Mouse (Mus musculus) forebrain, embryonic 10.5 days (tissue): Measurements from ENCODE around the gene Rps6kb2. TPM values are rescaled to one million over a fixed set of nuclear protein-coding genes. Genes with fewer than 3 reads are reported as not detected.
A peak's percentile ranks its signal among the peaks of the same experiment; 100 is the strongest.

Experiments used
- DNase-seq: peaks from one replicate; pipeline ENCODE4 v3.0.0-alpha.2; 2017; ENCODE audit warnings: low spot score; ENCODE audit errors: extremely low spot score
- H3K27ac ChIP-seq: fragments of 300-500 bp; sonication (generic); 2 replicates; pipeline ENCODE4 v1.5.1; 2016; ENCODE audit warnings: mild to moderate bottlenecking
- H3K27me3 ChIP-seq: fragments of 300-500 bp; sonication (generic); 2 replicates; pipeline ENCODE4 v1.6.1; 2016; ENCODE audit warnings: mild to moderate bottlenecking; ENCODE audit not compliant: poor library complexity, severe bottlenecking
- H3K36me3 ChIP-seq: fragments of 300-500 bp; sonication (generic); replicated peaks from 2 replicates; pipeline ENCODE4 v1.6.1; 2016; ENCODE audit warnings: mild to moderate bottlenecking, moderate library complexity
- H3K4me1 ChIP-seq: fragments of 300-500 bp; sonication (generic); 2 replicates; pipeline ENCODE4 v1.6.1; 2016
- H3K4me3 ChIP-seq: fragments of 300-500 bp; sonication (generic); 2 replicates; pipeline ENCODE4 v1.5.1; 2016; ENCODE audit warnings: mild to moderate bottlenecking, moderate library complexity
- H3K9me3 ChIP-seq: fragments of 300-500 bp; sonication (generic); 2 replicates; pipeline ENCODE4 v1.6.1; 2016; ENCODE audit warnings: mild to moderate bottlenecking, moderate library complexity
- WGBS: fragments of 180-500 bp; shearing (Covaris S2); methylation state at CpG from one replicate; pipeline ENCODE4 v1.1.7; 2016; 5-methylcytosine and 5-hydroxymethylcytosine counted together
- polyA plus RNA-seq: library from polyadenylated mRNA; unstranded; fragments of >200 nt; fragmentation: Nextera tagmentation; extraction: Ambion mirVana; gene quantifications from 2 replicates; pipeline ENCODE4 v1.2.1, GENCODE M21; 2016

The Rps6kb2 gene
- polyA plus RNA-seq = 59.7 TPM in 2 replicates

DNA sequence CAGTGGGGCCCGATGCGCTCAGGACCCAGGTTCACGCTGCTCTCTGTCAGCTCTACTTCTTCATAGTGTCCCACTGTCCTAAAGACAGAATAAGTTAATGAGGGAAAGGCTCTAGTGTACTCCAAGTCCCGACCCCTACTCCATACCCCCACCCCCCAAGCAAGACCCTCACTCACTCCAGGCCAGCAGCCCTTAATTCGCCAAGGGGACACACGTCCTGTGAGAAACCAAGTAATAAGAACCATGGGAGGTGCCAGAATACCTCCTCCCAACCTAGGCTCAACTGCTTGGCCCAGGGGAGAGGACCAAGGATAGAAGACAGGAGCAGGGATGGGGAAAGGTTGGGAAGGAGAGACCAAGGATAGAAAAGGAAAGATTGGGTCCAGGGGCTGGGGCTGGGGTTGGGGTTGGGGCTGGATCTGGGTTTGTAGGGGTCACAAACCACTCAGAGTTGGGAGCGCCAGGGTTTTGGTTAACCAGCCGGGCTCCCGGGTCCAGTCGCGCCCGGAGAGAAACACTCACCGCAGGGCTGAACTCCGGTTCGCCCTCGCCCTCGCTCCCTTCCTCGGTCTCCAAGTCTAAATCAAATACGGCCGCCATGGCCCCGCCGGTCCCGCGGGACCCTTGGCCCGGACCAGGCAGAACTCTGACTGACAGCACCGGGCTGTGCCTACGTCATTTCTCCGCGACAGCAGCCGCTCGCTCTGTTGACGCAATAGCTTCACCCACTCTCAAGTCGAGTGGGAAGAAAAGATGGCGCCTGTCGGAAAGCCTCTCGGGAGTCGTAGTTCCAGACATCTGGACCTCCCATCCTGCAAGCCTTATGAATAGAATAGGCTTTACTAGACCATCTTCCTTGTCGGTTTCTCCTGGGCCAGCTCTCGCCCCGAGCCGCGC is at the start of gene Rps6kb2:
Gene Rps6kb2, minus strand, starts transcription at position 709 of the 897 bp plus-strand sequence.
- peaks cover 36% of the 10 kb centered on the region for H3K36me3 ChIP-seq
- 6% methylated on average over 42 of the region's 42 CpGs for WGBS
- peaks cover 17% of the 10 kb centered on the region for H3K4me1 ChIP-seq
- peak; percentile 95 for DNase-seq
- peak within 1 kb of the TSS; percentile 75 for H3K4me3 ChIP-seq
- peak within 1 kb of the TSS; percentile 84 for H3K27ac ChIP-seq
- H3K27me3 ChIP-seq = no peaks in the 10 kb centered on the region
- no peaks in the 10 kb centered on the region for H3K9me3 ChIP-seq

DNA sequence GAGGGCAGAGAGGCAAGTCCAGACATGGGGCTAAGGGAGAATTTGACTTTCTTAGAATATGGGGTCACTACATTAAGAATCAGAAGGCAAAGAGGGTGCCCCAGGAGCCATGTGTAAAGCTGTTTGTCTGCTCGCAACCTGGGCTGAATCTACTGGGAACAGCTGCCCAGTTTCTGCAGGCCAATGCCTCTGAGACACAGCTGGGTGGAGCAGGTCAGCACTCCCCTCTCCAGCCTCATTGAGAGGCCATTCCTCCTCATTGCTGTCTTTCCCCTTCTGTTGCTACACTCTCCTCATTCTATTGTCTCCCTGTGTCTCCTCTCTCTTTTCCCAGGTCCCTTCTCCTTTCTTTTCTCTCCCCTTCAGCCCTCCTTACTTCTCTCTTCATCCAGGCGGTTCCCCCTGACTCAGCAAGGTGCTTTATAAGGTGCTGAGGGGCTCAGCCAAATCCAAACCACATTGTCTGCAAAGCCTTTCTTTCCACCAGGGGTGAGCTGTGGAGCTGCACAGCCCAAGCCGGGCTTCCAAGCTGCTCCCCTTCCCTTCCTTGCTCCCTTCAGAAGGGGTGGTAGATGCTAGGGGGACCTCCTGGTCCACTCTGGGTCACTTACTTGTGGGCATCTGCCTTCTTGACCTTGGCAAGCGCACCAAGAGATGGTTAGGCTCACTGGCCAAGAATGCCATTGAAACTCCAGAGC is 48.9 kb upstream of the Rps6kb2 start:
- Histone ChIP-seq H3K4me3 (no peak overlapping the region), H3K4me1 (peaks cover 58% of the 10 kb centered on the region)
- 17% methylated on average over 4 of the region's 4 CpGs for WGBS

DNA sequence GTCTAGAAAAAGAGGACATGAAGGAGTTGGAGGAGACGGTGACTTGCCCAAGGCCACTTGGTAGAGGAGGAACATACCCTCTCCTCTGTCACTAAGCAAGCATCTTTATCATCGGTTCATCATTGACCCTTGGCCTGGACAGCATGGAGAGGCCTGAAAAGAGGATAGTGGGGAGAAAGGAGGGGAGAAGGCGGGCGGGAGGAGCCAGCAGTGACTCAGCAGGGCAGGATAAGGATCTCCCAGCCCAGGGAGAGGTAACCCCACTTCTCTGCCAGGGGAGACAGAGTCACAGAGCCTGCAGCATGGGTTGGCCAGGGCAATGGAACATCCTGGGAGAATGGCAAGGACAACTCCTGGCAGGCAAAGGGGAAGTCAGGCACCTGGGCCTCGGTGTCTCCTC is 45.4 kb upstream of the Rps6kb2 start:
- H3K4me1 ChIP-seq = peaks cover 23% of the 10 kb centered on the region
- H3K36me3 ChIP-seq = no peaks in the 10 kb centered on the region
- H3K27ac ChIP-seq = no peak overlapping the region
- no peaks in the 10 kb centered on the region for H3K9me3 ChIP-seq
- no peak overlapping the region for H3K4me3 ChIP-seq
- peaks cover 70% of the 10 kb centered on the region for H3K27me3 ChIP-seq
- WGBS = 71% methylated on average over 5 of the region's 5 CpGs
- no peak for DNase-seq

More for the DNA sequence above, 48.9 kb upstream of the Rps6kb2 start:
- DNase-seq = no peak
- H3K27ac ChIP-seq = peak overlapping the region; percentile 25
- no peaks in the 10 kb centered on the region for H3K9me3 ChIP-seq
- peaks cover 84% of the 10 kb centered on the region for H3K27me3 ChIP-seq
- H3K36me3 ChIP-seq = no peaks in the 10 kb centered on the region

DNA sequence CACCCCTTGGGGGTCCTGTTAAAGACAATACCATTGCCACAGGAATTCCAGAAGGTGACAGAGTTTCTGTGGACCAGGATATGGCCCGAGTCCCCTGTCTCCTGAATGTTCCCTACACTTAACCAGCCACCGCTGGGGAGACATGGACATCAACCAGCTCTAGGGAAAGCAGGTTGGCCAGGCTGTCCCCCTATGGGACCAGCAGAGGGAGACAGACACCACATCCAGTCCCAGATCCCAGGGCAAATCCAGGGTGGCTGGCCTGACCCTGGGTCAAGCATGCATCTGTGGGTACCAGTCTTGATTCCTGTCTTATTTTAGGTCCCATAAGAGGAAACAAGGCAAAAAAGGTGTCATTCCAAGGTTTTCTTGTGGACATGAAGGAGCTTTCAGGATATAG is 43.8 kb upstream of the Rps6kb2 start:
- Histone ChIP-seq H3K27ac (no peak overlapping the region), H3K4me1 (peaks cover 17% of the 10 kb centered on the region), H3K9me3 (no peaks in the 10 kb centered on the region), H3K27me3 (peaks cover 66% of the 10 kb centered on the region), H3K4me3 (no peak overlapping the region), H3K36me3 (no peaks in the 10 kb centered on the region)
- 2% methylated on average over 2 of the region's 2 CpGs for WGBS
- DNase-seq = peak; percentile 71

DNA sequence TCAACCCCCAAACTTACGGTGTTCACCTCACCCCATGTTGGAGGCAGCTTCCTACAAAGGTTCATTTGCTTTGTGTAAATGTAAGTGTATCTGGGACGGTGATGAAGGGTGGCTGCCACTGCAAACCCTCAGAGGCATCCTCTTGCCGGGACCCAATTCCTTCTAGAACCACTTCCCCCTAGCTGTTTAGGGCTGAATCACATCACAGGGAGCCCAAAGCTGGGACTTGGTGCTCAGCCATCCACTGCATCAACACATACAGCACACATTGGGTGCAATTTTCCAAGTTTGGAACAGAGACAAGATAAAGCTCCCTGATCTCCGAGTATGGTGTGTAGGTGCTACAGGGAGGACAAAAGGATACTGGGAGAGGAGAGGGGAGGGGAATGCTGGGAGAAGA is 41.7 kb upstream of the Rps6kb2 start:
- Histone ChIP-seq H3K27me3 (peaks cover 50% of the 10 kb centered on the region), H3K9me3 (no peaks in the 10 kb centered on the region), H3K36me3 (peaks cover 7% of the 10 kb centered on the region), H3K4me3 (no peak overlapping the region), H3K4me1 (peaks cover 26% of the 10 kb centered on the region), H3K27ac (no peak overlapping the region)
- no peak for DNase-seq
- WGBS = 57% methylated on average over 4 of the region's 4 CpGs

DNA sequence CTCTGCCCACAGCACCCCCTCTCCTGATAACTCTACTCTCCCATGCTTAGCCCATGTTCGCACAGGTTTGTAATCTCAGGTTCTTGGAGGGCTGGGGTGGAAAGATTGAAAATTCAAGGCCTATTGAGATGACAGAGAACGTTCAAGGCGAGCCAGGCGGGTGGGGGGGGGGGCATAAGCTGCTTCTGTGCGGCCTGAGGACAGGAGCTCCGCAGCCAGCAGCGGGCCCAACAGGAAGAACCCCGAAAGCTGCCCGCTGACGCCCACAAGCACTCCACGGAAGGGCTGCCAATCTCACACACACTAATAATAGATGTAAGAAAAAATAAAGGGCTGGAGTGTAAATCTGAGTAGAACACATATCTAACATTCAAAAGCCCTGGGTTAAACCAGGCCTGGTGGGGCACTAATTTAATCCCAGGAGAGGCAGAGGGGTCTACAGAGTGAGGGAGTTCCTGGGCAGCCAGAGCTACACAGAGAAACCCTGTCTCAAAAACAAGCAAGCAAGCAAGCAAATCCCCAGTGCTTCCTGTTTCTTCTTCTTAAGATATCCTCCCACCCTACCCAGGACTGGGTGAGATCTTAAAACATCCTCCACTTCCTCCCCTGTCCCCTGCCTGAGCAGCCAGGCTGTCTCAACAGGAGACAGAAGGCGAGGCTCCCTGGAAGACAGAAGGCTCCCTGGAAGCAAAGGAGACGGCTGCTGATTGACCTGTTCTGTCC is 40.6 kb upstream of the Rps6kb2 start:
- H3K9me3 ChIP-seq = no peaks in the 10 kb centered on the region
- no peak for DNase-seq
- H3K27me3 ChIP-seq = peaks cover 45% of the 10 kb centered on the region
- no peak overlapping the region for H3K4me3 ChIP-seq
- 71% methylated on average over 13 of the region's 13 CpGs for WGBS
- H3K27ac ChIP-seq = no peak overlapping the region
- peaks cover 35% of the 10 kb centered on the region for H3K4me1 ChIP-seq
- peaks cover 18% of the 10 kb centered on the region for H3K36me3 ChIP-seq

DNA sequence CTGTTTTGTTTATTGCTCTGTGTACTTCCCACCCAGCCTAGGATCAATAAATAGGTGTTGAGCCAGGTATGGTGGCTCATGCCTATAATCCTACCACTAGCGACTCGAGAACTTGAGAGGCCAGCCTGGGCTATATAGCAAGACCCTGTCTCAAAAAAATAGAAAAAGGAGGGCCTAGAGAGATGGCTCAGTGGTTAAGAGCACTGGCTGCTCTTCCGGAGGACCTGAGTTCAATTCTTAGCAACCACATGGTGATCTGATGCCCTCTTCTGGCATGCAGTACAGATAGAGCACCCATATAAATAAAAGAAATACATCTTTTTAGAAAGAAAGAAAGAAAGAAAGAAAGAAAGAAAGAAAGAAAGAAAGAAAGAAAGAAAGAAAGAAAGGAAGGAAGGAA is 40.0 kb upstream of the Rps6kb2 start:
- H3K4me1 ChIP-seq = peaks cover 35% of the 10 kb centered on the region
- H3K36me3 ChIP-seq = peaks cover 24% of the 10 kb centered on the region
- H3K27ac ChIP-seq = no peak overlapping the region
- H3K27me3 ChIP-seq = peaks cover 39% of the 10 kb centered on the region
- H3K4me3 ChIP-seq = no peak overlapping the region
- no peaks in the 10 kb centered on the region for H3K9me3 ChIP-seq
- no peak for DNase-seq
- 70% methylated on average over 3 of the region's 3 CpGs for WGBS

DNA sequence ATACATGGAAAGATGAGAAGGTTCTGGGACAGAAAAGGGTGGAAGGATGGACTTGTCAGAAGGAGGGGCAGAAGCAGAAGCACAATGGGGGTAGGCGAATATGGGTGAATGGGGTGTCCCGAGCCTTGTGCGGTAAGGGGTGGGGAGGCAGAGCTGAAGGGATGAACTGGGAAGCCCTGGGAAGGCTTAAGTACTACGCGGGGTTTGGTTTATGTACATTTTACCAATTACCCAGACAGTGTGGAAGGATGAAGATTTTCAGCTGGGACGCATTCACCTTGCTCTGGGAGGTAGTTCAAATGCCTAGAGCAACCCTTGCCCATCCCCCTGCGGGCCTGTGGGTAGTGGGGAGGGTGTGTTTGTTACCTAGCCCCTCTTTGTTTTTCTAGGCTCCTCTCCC is 39.0 kb upstream of the Rps6kb2 start:
- Histone ChIP-seq H3K4me1 (peaks cover 35% of the 10 kb centered on the region), H3K36me3 (peaks cover 34% of the 10 kb centered on the region), H3K27ac (peak overlapping the region; percentile 93), H3K27me3 (peaks cover 33% of the 10 kb centered on the region), H3K4me3 (peak overlapping the region; percentile 85), H3K9me3 (no peaks in the 10 kb centered on the region)
- 26% methylated on average over 7 of the region's 7 CpGs for WGBS
- DNase-seq = no peak

DNA sequence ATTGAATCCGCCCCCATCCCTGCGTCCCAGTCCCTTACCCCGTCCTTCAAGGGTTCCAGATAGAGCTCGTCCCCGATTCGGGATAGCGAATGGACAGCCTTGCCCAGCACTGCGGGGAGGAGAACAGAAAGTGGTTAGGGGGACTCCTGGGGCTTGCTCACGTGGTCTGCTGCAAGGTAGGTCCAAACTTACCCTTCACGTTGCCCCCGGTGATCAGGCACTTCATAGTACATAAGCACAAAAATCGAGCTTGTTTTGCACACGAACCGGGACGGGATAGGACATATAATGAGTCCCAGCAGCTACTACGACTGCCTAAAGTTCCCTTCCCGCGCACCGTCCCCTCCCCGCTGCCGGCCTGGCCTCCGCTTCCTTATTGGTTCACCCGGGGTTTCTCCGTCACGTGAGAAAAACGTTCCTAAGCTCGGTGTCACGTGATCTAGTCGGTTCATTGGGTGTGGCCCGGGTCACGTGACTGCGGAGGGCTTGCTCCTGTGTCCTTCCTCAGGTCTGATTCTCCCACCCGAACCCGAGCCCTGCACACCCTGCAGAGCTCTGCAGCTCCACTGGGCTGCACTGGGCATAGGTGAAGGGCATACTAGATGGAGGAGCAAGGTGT is 38.2 kb upstream of the Rps6kb2 start, which contains the start of gene Rad9a:
Gene Rad9a, minus strand, starts transcription at position 372 of the 619 bp plus-strand sequence.
- Histone ChIP-seq H3K4me3 (peak within 1 kb of the TSS; percentile 85), H3K9me3 (no peaks in the 10 kb centered on the region), H3K4me1 (peaks cover 43% of the 10 kb centered on the region), H3K27ac (peak within 1 kb of the TSS; percentile 93), H3K36me3 (peaks cover 42% of the 10 kb centered on the region), H3K27me3 (peaks cover 31% of the 10 kb centered on the region)
- under 1% methylated on average over 34 of the region's 34 CpGs for WGBS
- peak; percentile 98 for DNase-seq

DNA sequence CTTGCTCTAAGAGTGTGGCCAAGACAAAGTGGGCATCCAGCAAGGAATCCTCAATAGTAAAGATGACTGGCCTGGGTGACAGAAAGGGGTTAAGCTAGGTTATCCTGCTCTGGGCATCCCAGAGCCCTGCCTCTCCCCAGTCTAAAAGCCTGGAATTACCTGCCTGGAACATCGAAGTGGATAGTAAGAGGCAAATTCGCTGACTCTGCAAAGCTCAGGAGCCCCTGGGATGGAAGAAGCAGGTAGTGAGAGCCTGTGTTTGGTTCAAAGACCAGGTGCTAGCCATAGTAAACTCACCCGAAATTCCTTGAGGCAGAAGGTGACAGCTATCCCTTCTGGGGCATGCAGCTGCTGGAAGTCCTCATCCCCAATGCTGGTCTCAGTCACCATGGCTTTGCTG is 34.0 kb upstream of the Rps6kb2 start:
- Histone ChIP-seq H3K9me3 (no peaks in the 10 kb centered on the region), H3K36me3 (peaks cover 78% of the 10 kb centered on the region), H3K27ac (no peak overlapping the region), H3K27me3 (0 out of 2 replicates have a peak, but pooled peaks cover under 1% of the 10 kb centered on the region), H3K4me1 (peaks cover 66% of the 10 kb centered on the region), H3K4me3 (no peak overlapping the region)
- DNase-seq = no peak
- 83% methylated on average over 3 of the region's 3 CpGs for WGBS

DNA sequence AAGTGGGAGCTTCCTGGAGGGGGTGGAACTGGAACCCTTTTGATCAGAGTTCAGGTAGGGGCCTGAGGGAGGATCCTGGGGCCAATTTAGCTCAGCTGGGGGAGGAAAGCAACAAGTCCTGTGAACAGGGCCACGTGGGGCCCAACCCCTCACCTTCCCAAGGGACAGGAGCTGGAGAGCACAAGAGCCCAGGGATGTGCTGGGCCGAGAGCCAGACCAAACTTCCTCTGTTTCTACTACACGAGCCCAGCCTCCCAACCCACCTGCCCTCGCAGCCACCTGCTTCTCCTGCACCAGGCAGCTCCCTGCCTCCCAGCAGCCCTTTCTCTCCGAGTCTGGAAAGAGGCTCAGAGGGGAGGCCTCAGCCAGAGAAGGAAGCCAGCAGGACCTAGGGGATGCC is 33.4 kb upstream of the Rps6kb2 start:
- 0 out of 2 replicates have a peak overlapping the region, but pooled peaks have one; percentile 11 for H3K4me3 ChIP-seq
- H3K27me3 ChIP-seq = no peaks in the 10 kb centered on the region
- H3K36me3 ChIP-seq = peaks cover 78% of the 10 kb centered on the region
- WGBS = 71% methylated on average over 5 of the region's 5 CpGs
- no peaks in the 10 kb centered on the region for H3K9me3 ChIP-seq
- peaks cover 65% of the 10 kb centered on the region for H3K4me1 ChIP-seq
- no peak overlapping the region for H3K27ac ChIP-seq
- DNase-seq = no peak

DNA sequence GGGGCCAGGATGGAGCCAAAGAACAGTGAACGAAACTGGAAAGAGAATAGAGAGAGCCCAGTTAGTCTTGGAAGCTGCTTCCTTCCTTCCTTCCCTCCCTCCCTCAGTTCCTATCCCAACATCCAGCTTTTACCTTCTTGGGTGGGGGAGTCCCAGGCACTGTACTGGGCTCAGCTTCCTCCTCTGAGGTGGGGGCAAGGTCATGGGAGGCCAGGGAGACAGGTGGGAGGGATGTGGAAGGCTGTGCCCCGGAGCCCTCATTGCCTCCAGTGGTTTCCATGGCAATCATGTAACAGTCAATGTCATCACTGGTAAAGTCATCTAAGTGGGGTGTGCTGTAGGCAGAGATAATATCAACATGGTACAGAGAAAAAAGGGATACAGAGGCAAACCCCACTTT is 32.9 kb upstream of the Rps6kb2 start:
- 84% methylated on average over 2 of the region's 2 CpGs for WGBS
- no peak for DNase-seq
- peaks cover 78% of the 10 kb centered on the region for H3K36me3 ChIP-seq
- no peak overlapping the region for H3K27ac ChIP-seq
- H3K4me1 ChIP-seq = peaks cover 69% of the 10 kb centered on the region
- no peaks in the 10 kb centered on the region for H3K9me3 ChIP-seq
- no peaks in the 10 kb centered on the region for H3K27me3 ChIP-seq
- no peak overlapping the region for H3K4me3 ChIP-seq
